Mouse (Mus musculus): ENCODE results near the gene Pphln1. TPM values are rescaled to one million over a fixed set of nuclear protein-coding genes. Genes with fewer than 3 reads are reported as not detected.

Gene Pphln1
- total RNA-seq, 2 experiments from 2014 or later: 31.6 to 34.3 TPM

GRCm38 (mm10) chr15:93433811-93434210 lies 35.7 kb downstream of the Pphln1 start:
- DNase-seq (ENCODE audit: low spot score in 2 of 2): no peak

DNA sequence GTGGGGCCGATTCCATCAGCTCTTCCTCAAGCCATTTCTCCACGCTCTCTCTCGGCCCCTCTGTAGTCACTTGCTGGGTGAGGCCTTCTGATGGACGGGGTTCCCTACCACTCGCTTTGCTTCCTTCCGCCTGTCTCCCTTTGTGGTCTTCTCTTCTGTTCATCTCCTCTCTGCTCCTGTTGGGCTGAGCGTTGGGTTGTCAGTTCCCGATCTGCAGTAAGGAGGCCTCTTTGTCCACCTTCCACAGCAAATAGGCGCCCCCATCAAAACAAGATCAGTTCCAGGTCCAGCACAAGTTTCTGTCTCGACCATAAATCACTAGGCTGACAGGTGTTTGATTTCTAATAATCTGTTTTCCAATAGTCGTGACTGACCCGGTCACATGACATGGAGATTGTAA lies 37.8 kb downstream of the Pphln1 start:
- no peak for DNase-seq (ENCODE audit: low spot score in 2 of 2)

- DNase-seq (ENCODE audit: low spot score in 2 of 2): peak; percentile 73 to 79
Measured at GRCm38 (mm10) chr15:93438663-93439062, 40.5 kb downstream of the Pphln1 start.

- no peak for DNase-seq (ENCODE audit: low spot score in 2 of 2)
Measured at GRCm38 (mm10) chr15:93442271-93442670, 44.1 kb downstream of the Pphln1 start.

DNA sequence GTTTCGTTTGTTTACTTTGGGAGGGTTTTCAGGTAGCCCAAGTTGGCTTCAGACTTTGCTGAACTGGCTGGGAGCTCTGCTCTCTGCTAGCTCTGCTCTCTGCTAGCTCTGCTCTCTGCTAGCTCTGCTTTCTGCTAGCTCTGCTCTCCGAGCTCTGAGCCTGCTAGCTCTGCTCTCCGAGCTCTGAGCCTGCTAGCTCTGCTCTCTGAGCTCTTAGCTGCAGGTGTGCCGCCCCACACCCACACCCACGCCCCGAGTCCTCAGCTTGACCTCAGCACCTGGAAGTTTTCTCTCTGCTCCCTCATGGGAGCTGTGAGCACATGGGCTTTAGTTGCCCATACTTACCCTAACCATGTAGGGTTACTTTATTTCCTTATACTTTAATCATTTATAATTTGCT lies 45.5 kb downstream of the Pphln1 start:
- DNase-seq (ENCODE audit: low spot score in 2 of 2): no peak

GRCm38 (mm10) chr15:93448862-93449261 lies 50.7 kb downstream of the Pphln1 start:
- no peak for DNase-seq (ENCODE audit: low spot score in 2 of 2)

DNA sequence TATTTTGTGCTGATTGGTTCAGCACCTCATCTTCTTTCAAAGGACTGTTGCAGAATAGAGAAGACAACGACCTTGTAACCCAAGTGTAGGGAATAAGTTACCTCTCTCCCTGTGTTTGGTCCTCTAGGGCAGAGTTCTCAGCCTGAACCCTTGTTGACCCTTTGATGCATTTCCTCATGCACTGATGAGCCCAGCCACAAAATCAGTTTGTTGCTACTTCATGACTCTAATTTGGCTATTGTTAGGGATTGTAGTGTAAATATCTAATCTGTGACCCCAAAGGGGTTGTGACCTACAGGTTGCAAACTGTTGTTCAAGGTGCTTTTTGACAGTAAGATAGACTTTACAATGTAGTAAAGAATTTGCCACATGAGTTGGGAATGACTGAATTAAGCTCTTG lies 55.1 kb downstream of the Pphln1 start:
- no peak for DNase-seq (ENCODE audit: low spot score in 2 of 2)

- no peak for DNase-seq (ENCODE audit: low spot score in 2 of 2)
Measured at GRCm38 (mm10) chr15:93456005-93456404, 57.9 kb downstream of the Pphln1 start.

- no peak for DNase-seq (ENCODE audit: low spot score in 2 of 2)
Measured at GRCm38 (mm10) chr15:93459422-93459821, 61.3 kb downstream of the Pphln1 start.

GRCm38 (mm10) chr15:93461066-93461465 lies 62.9 kb downstream of the Pphln1 start:
- DNase-seq (ENCODE audit: low spot score in 2 of 2): no peak

DNA sequence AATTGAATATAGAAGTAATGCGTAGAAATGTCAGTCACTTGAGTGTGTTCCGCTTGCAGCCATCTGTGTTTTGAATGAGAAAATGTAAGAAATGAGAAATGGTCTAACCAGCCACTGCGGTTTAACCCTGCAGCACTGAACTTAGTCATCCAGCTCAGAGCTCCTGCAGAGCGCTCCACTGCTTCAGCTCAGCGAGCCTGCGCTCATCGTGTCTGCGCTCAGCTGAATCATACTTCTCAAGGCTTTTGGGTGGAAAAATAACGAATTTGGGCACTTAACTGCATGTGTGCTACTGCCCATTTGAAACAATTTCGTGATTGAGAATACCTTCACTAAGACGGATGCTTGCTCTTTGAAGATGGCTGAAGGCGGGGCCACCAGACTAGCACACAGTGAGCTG lies 73.5 kb downstream of the Pphln1 start:
- DNase-seq (ENCODE audit: low spot score in 2 of 2): no peak

- no peak for DNase-seq (ENCODE audit: low spot score in 2 of 2)
Measured at GRCm38 (mm10) chr15:93472089-93472488, 73.9 kb downstream of the Pphln1 start.

DNA sequence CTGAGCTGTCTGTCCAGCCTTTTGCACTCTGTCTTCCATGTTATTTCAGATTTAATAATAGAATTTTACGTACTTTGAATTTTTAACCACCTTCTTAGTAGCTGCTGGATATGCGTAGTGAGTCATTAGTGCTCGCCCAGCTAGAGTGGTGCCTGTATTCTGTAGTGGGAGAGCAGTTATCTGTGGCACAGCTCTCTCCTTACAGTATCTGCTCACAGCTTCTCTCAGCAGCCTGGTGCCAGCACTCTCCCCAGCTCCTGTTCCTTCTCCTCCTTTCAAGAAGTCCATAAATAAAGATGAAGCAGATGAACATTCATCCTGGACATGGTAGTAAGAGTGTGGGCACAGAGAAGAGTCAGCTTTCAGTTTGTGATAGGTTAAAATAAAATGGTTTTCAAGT lies 76.1 kb downstream of the Pphln1 start:
- DNase-seq (ENCODE audit: low spot score in 2 of 2): no peak

DNA sequence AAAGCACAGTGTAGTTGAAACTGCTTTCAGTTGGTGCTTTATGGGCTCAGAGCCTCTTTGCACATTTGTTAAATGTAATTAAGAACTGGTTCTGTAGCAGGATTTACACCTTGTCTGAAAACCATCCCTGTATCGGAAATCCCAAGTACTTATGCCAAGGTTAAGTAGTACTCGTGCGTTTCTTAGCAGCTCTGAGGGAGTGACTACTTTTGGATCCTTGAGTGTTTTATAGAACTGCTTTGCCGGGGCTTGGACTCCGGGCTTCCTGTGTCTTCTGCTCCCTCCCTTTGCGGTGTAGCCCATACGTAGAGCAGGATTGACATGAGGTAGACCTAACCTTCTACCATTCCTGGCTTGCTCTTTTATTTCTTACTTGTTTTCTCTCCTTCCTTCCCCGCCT lies 77.5 kb downstream of the Pphln1 start:
- DNase-seq (ENCODE audit: low spot score in 2 of 2): no peak

GRCm38 (mm10) chr15:93477729-93478128 lies 79.6 kb downstream of the Pphln1 start:
- DNase-seq (ENCODE audit: low spot score in 2 of 2): no peak

DNA sequence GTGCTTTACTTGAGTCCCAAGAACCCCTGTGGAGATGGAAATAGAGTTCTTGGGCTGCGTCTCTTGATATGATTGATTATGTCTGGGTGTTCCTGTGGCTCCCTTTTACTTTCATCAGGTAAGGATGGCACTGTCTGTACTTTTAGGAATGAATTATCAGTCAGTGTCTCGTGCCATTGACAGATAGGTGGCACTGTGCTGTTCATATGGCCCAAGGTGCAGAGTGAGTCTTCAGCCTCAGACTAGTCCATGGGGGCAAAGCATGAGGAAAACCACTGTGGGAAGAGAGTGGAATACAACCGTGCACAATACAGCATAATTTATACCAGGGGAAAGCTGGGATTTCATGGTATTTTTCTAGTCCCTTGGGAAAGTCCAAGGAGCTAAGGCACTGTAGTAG lies 80.5 kb downstream of the Pphln1 start:
- no peak for DNase-seq (ENCODE audit: low spot score in 2 of 2)

GRCm38 (mm10) chr15:93479445-93479844 lies 81.3 kb downstream of the Pphln1 start:
- DNase-seq (ENCODE audit: low spot score in 2 of 2): no peak

- DNase-seq (ENCODE audit: low spot score in 2 of 2): no peak
Measured at GRCm38 (mm10) chr15:93481112-93481511, 83.0 kb downstream of the Pphln1 start.

DNA sequence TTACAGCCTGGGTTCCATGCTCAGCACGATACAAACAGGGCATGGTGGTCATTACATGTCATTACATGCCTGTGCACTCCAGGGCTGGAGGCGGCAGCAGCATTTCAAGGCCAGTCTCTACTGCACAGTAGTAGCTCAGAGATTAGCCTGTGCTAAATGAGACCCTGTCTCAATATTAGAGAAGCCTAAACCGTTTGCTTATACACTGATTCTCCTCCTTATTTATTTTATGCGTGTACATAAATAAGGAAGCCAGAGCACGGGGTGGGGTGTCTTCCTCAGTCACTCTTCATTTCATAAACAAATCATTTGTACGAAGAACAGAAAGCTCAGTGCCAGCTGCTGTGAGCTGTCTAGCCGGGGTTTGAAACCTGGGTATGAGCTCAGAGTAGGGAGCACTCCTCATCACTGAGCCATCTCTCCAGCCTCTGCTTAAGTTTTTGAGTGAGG lies 86.1 kb downstream of the Pphln1 start:
- no peak for DNase-seq (ENCODE audit: low spot score in 2 of 2)

DNA sequence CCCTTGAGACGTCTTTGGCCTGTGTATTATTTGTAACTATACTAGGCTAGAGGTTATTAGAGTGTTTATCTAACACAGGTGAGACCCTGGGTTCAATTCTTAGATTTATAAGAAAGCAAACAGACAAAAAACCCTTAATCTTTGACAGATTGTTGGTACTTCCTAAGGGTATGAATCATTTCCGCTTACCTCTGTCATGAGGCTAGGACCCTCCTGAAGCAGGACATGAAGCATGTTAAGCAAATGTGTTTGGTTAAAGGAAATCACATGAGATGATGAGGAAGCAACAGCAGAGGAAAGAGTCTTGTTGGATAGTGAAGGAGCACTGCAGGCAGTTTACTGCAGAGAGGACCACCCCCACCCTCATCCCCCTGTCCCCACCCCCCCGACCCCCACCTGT lies 87.1 kb downstream of the Pphln1 start:
- DNase-seq (ENCODE audit: low spot score in 2 of 2): no peak

GRCm38 (mm10) chr15:93486066-93486465 lies 87.9 kb downstream of the Pphln1 start:
- no peak for DNase-seq (ENCODE audit: low spot score in 2 of 2)

- no peak for DNase-seq (ENCODE audit: low spot score in 2 of 2)
Measured at GRCm38 (mm10) chr15:93489597-93489996, 91.4 kb downstream of the Pphln1 start.

DNA sequence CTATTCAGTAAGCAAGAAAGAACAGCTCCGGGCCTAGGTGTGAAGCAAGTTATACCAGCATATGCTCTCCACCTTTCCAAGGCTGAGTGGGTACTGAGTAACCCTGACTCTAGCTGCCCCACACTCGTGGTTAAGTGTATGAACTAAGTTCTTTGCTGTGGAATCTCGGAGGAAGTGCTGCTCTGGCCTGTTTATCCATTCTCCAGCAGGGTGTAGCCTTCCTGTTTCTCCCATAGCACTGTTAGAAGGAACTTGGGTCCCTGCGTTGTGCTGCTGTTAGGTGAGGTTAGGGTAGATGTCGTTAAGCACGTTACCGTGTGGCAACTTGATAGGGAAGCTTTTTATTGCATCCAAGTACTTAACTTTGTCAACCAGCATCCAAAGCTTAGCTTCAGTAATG lies 96.5 kb downstream of the Pphln1 start:
- DNase-seq (ENCODE audit: low spot score in 2 of 2): no peak

DNA sequence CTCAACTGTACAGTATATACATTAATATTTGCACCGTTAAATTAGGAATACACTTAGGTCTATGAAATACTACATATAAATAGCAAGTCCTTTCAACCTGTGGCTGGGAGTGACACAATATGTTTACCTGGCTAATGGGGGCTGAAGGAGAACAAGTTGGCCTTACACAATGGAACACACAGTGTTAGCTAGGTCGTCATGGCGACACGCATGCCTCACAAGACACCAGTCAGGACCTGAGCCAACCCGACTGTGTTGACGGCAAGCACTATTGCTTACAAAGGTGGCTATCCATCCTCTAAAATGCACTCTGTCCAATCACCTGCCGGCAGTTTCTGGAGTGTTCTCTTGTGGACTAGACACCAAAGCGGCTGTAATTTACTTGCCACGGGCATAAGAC lies 101.7 kb downstream of the Pphln1 start:
- no peak for DNase-seq (ENCODE audit: low spot score in 2 of 2)
